Mouse (Mus musculus) left cerebral cortex, adult 2 months (tissue): ENCODE data around the gene Mb21d2. TPM values are rescaled to one million over a fixed set of nuclear protein-coding genes. Genes with fewer than 3 reads are reported as not detected.

Experiments
- DNase-seq, 2 experiments: peaks; one replicate each; pipeline ENCODE4 v3.0.0; 2021 to 2022; ENCODE audit warnings: low spot score in 2 of 2, mixed read lengths in 1 of 2; ENCODE audit errors: extremely low spot score in 1 of 2
- H3K27ac ChIP-seq: fragments of 200-600 bp; 2 replicates; pipeline ENCODE4 v1.8.1; 2022
- H3K4me3 ChIP-seq: fragments of 200-600 bp; 2 replicates; pipeline ENCODE4 v1.8.1; 2022
- CTCF ChIP-seq: fragments of 200-600 bp; IDR thresholded peaks from 2 replicates; pipeline ENCODE4 v1.8.1; 2022; ENCODE audit warnings: antibody characterized with exemption, mild to moderate bottlenecking, moderate library complexity
- intact Hi-C: fragments of 180-260 bp; cut with DNase I; formaldehyde crosslinking; loops from one replicate; pipeline ENCODE4 v1.15.1; 2025
- total RNA-seq, 2 experiments: library from RNA; stranded (reverse); gene quantifications; 2 replicates each; pipeline ENCODE4 v1.2.3; 2021

The Mb21d2 gene
- total RNA-seq, 2 experiments from 2014 or later, result 37.9 to 39.0 TPM

GRCm38 (mm10) chr16:28818749-28819285 is 110.7 kb downstream of the Mb21d2 start:
- DNase-seq, result no peak

GRCm38 (mm10) chr16:28813290-28813689 is 116.2 kb downstream of the Mb21d2 start:
- TF ChIP-seq CTCF, result no peak
- DNase-seq, result no peak
- no peak overlapping the region for H3K27ac ChIP-seq
- intact Hi-C loops, result no loop called here
- no peak overlapping the region for H3K4me3 ChIP-seq

More at GRCm38 (mm10) chr16:28818749-28819285, 110.7 kb downstream of the Mb21d2 start:
- H3K27ac ChIP-seq, result no peak overlapping the region
- no peak overlapping the region for H3K4me3 ChIP-seq
- intact Hi-C loops, result no loop called here
- TF ChIP-seq CTCF, result no peak

GRCm38 (mm10) chr16:28809089-28809488 is 120.4 kb downstream of the Mb21d2 start:
- no peak for DNase-seq
- Histone ChIP-seq H3K4me3 (no peak overlapping the region), H3K27ac (no peak overlapping the region)
- intact Hi-C loops, result no loop called here
- no peak for TF ChIP-seq CTCF

- intact Hi-C loops, result loop anchor here (1.0 to 5.0 kb wide), 2 partner anchors 200 to 276 kb away; no protein-coding TSS in a partner anchor
- Histone ChIP-seq H3K27ac (no peak overlapping the region), H3K4me3 (no peak overlapping the region)
- peak; percentile 11 to 34 for DNase-seq
- peak; percentile 77 for TF ChIP-seq CTCF
Measured at GRCm38 (mm10) chr16:28793115-28793514, 136.4 kb downstream of the Mb21d2 start.

Other genes starting within 250 kb of the Mb21d2 start
- gene Fgf12, start 176.6 kb downstream of the Mb21d2 start, total RNA-seq, result 100 to 1,000 TPM; 300 to 315 TPM